Mouse (Mus musculus): ENCODE data around the gene Znrf1. TPM values are rescaled to one million over a fixed set of nuclear protein-coding genes. Genes with fewer than 3 reads are reported as not detected.

Gene Znrf1
- polyA plus RNA-seq, 1 experiment from 2014 or later, result 64.1 TPM

DNA sequence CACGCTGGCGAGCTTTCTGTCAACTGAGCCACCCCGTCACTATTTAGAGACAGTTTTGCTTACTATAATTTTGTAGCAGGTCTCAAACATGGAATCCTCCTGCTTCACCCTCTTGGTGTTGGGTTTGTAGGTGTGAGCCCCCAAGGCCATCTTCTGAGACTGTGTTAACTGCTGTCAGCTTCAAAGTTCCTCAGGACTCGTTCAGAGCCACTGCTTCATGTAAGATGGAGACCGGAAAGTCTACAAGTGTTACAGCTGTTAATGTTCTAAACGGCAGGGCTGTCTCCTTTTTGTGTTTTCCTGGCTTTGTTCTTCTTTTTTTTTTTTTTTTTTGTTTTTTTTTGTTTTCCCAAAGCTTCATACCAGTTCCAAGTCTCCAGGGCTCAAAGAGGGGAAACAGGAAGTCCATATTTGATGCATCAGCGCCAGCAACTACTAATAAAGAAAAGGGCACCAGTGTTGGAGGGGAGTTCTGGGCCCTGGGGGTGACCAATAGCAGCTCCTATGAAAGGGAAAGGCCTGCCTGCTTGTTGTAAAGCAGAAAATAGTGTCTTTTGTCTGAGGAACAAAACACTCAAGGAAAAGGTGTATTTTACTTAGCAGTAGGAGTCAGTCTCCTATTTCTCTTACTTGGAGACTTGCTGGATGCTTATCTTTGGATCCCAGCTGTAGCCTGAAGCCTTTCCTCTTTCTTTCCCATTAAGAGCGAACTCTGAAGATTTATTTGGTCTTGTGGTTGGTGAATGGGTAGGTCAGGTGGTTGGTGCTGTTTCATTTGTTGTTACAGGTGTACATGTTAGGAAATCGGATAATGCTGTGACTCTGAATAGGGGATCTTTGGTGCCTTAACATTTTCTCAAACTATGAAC lies 14.3 kb downstream of the Znrf1 start:
- H3K27ac ChIP-seq (ENCODE audit: low read depth, low read length), result no peak overlapping the region
- no peak overlapping the region for H3K4me2 ChIP-seq (ENCODE audit: low read depth, low read length, severe bottlenecking)
- 0 out of 2 replicates have a peak, but pooled peaks cover 2% of the 10 kb centered on the region for H3K4me1 ChIP-seq (replicated peaks; ENCODE audit: control insufficient read depth, insufficient read depth, low read length)
- WGBS, result 70% methylated on average over 9 of the region's 9 CpGs
- no peaks in the 10 kb centered on the region; the same call in 1 of the 2 replicates for H3K36me3 ChIP-seq (ENCODE audit: control insufficient read depth, insufficient read depth, low read length)
- no peak for DNase-seq (ENCODE audit: low spot score)
- no peaks in the 10 kb centered on the region for H3K9me3 ChIP-seq (ENCODE audit: control insufficient read depth, low read length)
- ATAC-seq (replicated peaks; ENCODE audit: low FRiP score), result no peak
- no peaks in the 10 kb centered on the region for H3K27me3 ChIP-seq (ENCODE audit: control insufficient read depth, insufficient read depth, low read length)
- H3K4me3 ChIP-seq (ENCODE audit: low read depth, low read length), result no peak overlapping the region
- H3K9ac ChIP-seq (ENCODE audit: low read length), result no peak overlapping the region

DNA sequence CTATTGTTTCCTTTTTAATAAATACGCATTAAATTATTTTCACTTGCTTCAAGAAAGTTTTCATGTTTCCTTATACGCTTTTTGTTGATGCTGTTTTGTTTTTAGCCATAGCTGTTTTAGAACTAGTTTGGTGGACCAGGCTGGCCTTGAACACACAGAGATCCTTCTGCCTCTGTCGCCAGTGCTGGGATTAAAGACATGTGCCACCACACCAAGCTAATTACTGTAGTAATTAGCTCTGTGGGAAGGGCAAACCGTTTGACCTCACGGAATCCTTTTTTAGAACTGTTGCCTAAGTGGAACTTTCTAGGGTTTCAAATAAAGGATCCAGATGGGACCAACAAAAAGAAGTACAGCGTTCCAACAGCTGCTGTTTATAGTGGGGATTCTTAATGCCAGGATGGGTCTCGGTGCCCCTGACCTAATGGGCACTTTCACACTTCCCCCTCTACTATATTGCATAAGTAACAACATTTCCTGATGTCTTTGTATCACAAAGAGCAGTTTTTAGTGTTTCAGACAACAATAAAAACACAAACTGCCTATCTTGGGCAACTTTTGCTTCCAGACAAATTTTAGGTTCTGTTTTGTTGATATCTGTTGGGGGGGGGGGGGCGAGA lies 15.7 kb downstream of the Znrf1 start:
- no peak overlapping the region for H3K4me2 ChIP-seq (ENCODE audit: low read depth, low read length, severe bottlenecking)
- ATAC-seq (replicated peaks; ENCODE audit: low FRiP score) (no peak), DNase-seq (ENCODE audit: low spot score) (no peak)
- H3K4me1 ChIP-seq (replicated peaks; ENCODE audit: control insufficient read depth, insufficient read depth, low read length), result 0 out of 2 replicates have a peak, but pooled peaks cover 2% of the 10 kb centered on the region
- WGBS, result 71% methylated on average over 8 of the region's 8 CpGs
- H3K9ac ChIP-seq (ENCODE audit: low read length), result no peak overlapping the region
- H3K36me3 ChIP-seq (ENCODE audit: control insufficient read depth, insufficient read depth, low read length), result no peaks in the 10 kb centered on the region; the same call in 1 of the 2 replicates
- no peaks in the 10 kb centered on the region for H3K9me3 ChIP-seq (ENCODE audit: control insufficient read depth, low read length)
- H3K4me3 ChIP-seq (ENCODE audit: low read depth, low read length), result no peak overlapping the region
- no peak overlapping the region for H3K27ac ChIP-seq (ENCODE audit: low read depth, low read length)
- H3K27me3 ChIP-seq (ENCODE audit: control insufficient read depth, insufficient read depth, low read length), result no peaks in the 10 kb centered on the region

DNA sequence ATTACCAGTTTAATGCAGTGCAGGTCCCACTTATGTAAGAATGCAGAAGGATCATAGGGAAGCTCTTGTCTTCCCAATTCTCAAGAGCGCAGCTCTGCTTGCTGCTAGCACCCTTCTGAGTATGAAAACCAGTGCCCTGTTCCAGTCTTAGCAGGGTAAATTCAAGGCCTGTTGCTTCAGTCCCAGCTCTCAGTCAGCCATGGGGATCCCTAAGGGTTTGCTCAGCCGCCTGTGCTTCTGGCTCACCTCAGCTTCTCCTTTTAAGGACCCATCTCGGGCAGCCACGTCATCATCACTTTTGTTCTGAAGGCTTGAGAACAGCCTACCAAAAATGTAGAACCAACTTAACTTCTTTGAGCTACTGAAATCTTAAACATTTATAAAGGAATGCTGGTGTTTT lies 25.9 kb downstream of the Znrf1 start:
- no peaks in the 10 kb centered on the region for H3K36me3 ChIP-seq (ENCODE audit: control insufficient read depth, insufficient read depth, low read length)
- no peak for DNase-seq (ENCODE audit: low spot score)
- no peak overlapping the region for H3K27ac ChIP-seq (ENCODE audit: low read depth, low read length)
- H3K9me3 ChIP-seq (ENCODE audit: control insufficient read depth, low read length), result no peaks in the 10 kb centered on the region
- no peak overlapping the region for H3K4me3 ChIP-seq (ENCODE audit: low read depth, low read length)
- no peak for ATAC-seq (replicated peaks; ENCODE audit: low FRiP score)
- no peaks in the 10 kb centered on the region; the same call in 1 of the 2 replicates for H3K4me1 ChIP-seq (replicated peaks; ENCODE audit: control insufficient read depth, insufficient read depth, low read length)
- no peaks in the 10 kb centered on the region for H3K27me3 ChIP-seq (ENCODE audit: control insufficient read depth, insufficient read depth, low read length)
- H3K9ac ChIP-seq (ENCODE audit: low read length), result no peak overlapping the region
- H3K4me2 ChIP-seq (ENCODE audit: low read depth, low read length, severe bottlenecking), result no peak overlapping the region
- WGBS, result 95% methylated on average over 4 of the region's 4 CpGs

DNA sequence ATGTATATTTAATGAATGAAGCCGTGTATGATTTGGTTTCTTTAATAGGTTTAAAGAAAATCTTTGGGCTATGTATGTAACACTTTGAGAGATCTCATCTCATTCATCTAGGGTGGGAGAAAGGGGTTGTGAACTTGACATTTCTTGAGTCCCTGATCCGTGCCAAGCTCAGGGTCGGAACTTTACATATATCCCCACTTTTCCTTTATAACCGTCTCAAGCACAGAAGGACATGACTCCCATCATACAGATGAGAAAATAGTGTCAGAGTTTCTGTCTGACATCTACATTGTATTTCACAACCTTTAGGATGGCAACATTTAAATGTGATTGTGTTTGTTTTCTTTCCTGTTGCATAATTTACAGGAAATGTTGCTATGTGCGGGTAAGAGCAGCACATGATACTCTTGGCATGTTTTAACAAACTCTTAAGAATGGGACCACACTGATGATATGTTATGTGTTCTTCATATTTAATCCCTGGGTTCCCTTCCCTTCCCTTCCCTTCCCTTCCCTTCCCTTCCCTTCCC lies 26.4 kb downstream of the Znrf1 start:
- Histone ChIP-seq H3K9me3 (ENCODE audit: control insufficient read depth, low read length) (no peaks in the 10 kb centered on the region), H3K4me1 (replicated peaks; ENCODE audit: control insufficient read depth, insufficient read depth, low read length) (no peaks in the 10 kb centered on the region; the same call in 1 of the 2 replicates), H3K27ac (ENCODE audit: low read depth, low read length) (no peak overlapping the region), H3K27me3 (ENCODE audit: control insufficient read depth, insufficient read depth, low read length) (no peaks in the 10 kb centered on the region), H3K9ac (ENCODE audit: low read length) (no peak overlapping the region), H3K4me2 (ENCODE audit: low read depth, low read length, severe bottlenecking) (no peak overlapping the region), H3K36me3 (ENCODE audit: control insufficient read depth, insufficient read depth, low read length) (no peaks in the 10 kb centered on the region), H3K4me3 (ENCODE audit: low read depth, low read length) (no peak overlapping the region)
- WGBS, result 94% methylated on average over 5 of the region's 5 CpGs
- no peak for ATAC-seq (replicated peaks; ENCODE audit: low FRiP score)
- DNase-seq (ENCODE audit: low spot score), result no peak

DNA sequence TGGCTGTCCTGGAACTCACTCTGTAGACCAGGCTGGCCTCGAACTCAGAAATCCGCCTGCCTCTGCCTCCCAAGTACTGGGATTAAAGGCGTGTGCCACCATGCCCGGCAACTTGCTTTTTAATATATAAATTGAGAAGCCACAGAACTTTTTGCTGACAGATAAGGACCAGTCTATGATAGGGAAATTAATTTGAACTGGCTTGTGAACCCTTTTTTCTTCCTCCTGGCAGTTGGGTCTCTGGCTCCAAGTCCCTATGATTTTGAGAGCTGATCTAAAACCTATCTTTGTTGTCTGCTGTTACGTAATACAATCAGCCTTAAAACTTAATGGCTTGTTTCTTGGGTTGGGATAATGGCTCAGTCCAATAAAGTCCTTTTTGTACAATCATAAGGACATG lies 27.2 kb downstream of the Znrf1 start:
- H3K9ac ChIP-seq (ENCODE audit: low read length), result no peak overlapping the region
- H3K9me3 ChIP-seq (ENCODE audit: control insufficient read depth, low read length), result no peaks in the 10 kb centered on the region
- no peak for ATAC-seq (replicated peaks; ENCODE audit: low FRiP score)
- no peak for DNase-seq (ENCODE audit: low spot score)
- H3K27ac ChIP-seq (ENCODE audit: low read depth, low read length), result no peak overlapping the region
- no peaks in the 10 kb centered on the region for H3K36me3 ChIP-seq (ENCODE audit: control insufficient read depth, insufficient read depth, low read length)
- H3K4me1 ChIP-seq (replicated peaks; ENCODE audit: control insufficient read depth, insufficient read depth, low read length), result no peaks in the 10 kb centered on the region; the same call in 1 of the 2 replicates
- H3K27me3 ChIP-seq (ENCODE audit: control insufficient read depth, insufficient read depth, low read length), result no peaks in the 10 kb centered on the region
- H3K4me2 ChIP-seq (ENCODE audit: low read depth, low read length, severe bottlenecking), result no peak overlapping the region
- H3K4me3 ChIP-seq (ENCODE audit: low read depth, low read length), result no peak overlapping the region
- 98% methylated on average over 5 of the region's 5 CpGs for WGBS

DNA sequence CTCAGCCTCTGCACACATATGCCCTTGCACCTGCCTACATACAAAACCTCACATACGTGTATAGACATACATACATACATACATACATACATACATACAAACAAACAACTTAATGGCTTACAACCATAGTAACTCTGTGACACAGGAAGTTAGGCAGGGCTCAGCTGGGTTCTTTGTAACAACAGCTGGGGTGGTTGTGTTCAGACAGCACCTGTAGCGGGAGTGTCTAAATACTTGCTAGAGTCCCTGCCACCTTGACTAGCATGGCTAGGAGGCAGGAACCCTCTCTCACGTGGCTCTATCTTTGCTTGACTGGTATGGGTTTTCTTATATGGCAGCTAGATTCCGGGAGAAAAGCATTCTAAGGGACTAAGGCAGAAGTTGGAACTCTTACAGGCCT lies 27.8 kb downstream of the Znrf1 start:
- no peaks in the 10 kb centered on the region for H3K36me3 ChIP-seq (ENCODE audit: control insufficient read depth, insufficient read depth, low read length)
- no peak overlapping the region for H3K27ac ChIP-seq (ENCODE audit: low read depth, low read length)
- DNase-seq (ENCODE audit: low spot score) (no peak), ATAC-seq (replicated peaks; ENCODE audit: low FRiP score) (no peak)
- H3K9me3 ChIP-seq (ENCODE audit: control insufficient read depth, low read length), result no peaks in the 10 kb centered on the region
- no peak overlapping the region for H3K4me3 ChIP-seq (ENCODE audit: low read depth, low read length)
- H3K4me1 ChIP-seq (replicated peaks; ENCODE audit: control insufficient read depth, insufficient read depth, low read length), result no peaks in the 10 kb centered on the region; the same call in 1 of the 2 replicates
- no peaks in the 10 kb centered on the region for H3K27me3 ChIP-seq (ENCODE audit: control insufficient read depth, insufficient read depth, low read length)
- H3K9ac ChIP-seq (ENCODE audit: low read length), result no peak overlapping the region
- WGBS, result 90% methylated on average over 4 of the region's 4 CpGs
- H3K4me2 ChIP-seq (ENCODE audit: low read depth, low read length, severe bottlenecking), result no peak overlapping the region

DNA sequence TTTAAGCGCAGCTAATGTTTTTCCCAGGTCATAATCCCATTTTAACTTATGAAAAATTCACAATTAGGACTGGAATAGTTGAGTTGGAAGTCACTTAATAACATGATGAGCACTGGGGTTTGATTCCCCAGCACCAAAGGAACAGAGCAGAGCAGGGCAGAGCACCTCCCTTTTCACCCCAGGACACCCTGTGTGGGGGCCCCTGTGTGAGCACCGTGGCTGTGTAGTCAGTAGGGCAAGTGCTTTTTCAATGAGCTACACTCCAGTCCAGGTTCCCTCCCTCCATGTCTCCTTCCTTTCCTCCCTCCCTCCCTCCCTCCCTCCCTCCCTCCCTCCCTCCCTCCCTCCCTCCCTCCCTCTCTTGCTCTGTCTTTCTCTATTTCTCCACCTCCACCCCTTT lies 28.2 kb downstream of the Znrf1 start:
- 95% methylated on average over 2 of the region's 2 CpGs for WGBS
- DNase-seq (ENCODE audit: low spot score) (no peak), ATAC-seq (replicated peaks; ENCODE audit: low FRiP score) (no peak)
- no peak overlapping the region for H3K9ac ChIP-seq (ENCODE audit: low read length)
- H3K36me3 ChIP-seq (ENCODE audit: control insufficient read depth, insufficient read depth, low read length), result no peaks in the 10 kb centered on the region
- no peaks in the 10 kb centered on the region for H3K9me3 ChIP-seq (ENCODE audit: control insufficient read depth, low read length)
- no peak overlapping the region for H3K4me2 ChIP-seq (ENCODE audit: low read depth, low read length, severe bottlenecking)
- H3K27me3 ChIP-seq (ENCODE audit: control insufficient read depth, insufficient read depth, low read length), result no peaks in the 10 kb centered on the region
- H3K4me1 ChIP-seq (replicated peaks; ENCODE audit: control insufficient read depth, insufficient read depth, low read length), result no peaks in the 10 kb centered on the region; the same call in 1 of the 2 replicates
- no peak overlapping the region for H3K4me3 ChIP-seq (ENCODE audit: low read depth, low read length)
- no peak overlapping the region for H3K27ac ChIP-seq (ENCODE audit: low read depth, low read length)

DNA sequence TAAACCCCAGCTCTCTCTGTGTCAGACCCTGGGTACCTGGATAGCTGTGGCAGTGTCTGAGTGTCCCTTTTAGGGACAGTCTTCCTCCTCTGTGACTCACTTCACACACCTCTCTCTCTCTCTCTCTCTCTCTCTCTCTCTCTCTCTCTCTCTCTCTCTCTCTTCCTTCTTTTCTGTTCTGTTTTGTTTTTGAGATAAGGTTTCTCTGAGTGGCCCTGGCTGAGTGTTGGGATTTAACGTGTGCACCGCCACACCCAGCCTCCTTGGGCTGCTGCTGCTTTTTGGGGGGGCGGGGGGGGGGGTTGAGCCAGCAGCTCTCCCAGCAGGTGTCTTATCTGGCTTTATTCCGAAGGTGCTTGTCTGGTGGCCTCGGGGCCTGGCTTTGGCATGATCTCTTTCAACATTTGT lies 29.9 kb downstream of the Znrf1 start:
- no peak for ATAC-seq (replicated peaks; ENCODE audit: low FRiP score)
- Histone ChIP-seq H3K27me3 (ENCODE audit: control insufficient read depth, insufficient read depth, low read length) (no peaks in the 10 kb centered on the region), H3K27ac (ENCODE audit: low read depth, low read length) (no peak overlapping the region)

More for the DNA sequence above, 29.9 kb downstream of the Znrf1 start:
- no peaks in the 10 kb centered on the region for H3K36me3 ChIP-seq (ENCODE audit: control insufficient read depth, insufficient read depth, low read length)
- no peak overlapping the region for H3K4me2 ChIP-seq (ENCODE audit: low read depth, low read length, severe bottlenecking)
- no peaks in the 10 kb centered on the region for H3K9me3 ChIP-seq (ENCODE audit: control insufficient read depth, low read length)
- DNase-seq (ENCODE audit: low spot score), result no peak
- no peaks in the 10 kb centered on the region; the same call in 1 of the 2 replicates for H3K4me1 ChIP-seq (replicated peaks; ENCODE audit: control insufficient read depth, insufficient read depth, low read length)
- no peak overlapping the region; the same call in 1 of the 2 replicates for H3K9ac ChIP-seq (ENCODE audit: low read length)
- WGBS, result 33% methylated on average over 5 of the region's 5 CpGs
- H3K4me3 ChIP-seq (ENCODE audit: low read depth, low read length), result no peak overlapping the region
